In genomic region chr3:147976579-147976978, GRCm38 (mm10) we compare ENCODE assay signal across 26 mouse cellular contexts.
DNase-seq lines count a peak whose midpoint lies in the region; ATAC-seq and TF ChIP-seq lines count a peak whose summit lies in the region.
"Had no signal": no experiment of that assay in that cellular context is flagged by ENCODE, and none has a peak within 500 bp of the region (broad histone marks: within the 10 kb centered on the region; RNA-seq: fewer than 3 reads in every experiment).

No protein-coding gene starts in this region.

- 72% methylated on average over 3 of the region's 3 CpGs for WGBS in forebrain, embryonic 13.5 days
- 79% methylated on average over 3 of the region's 3 CpGs for WGBS in forebrain, embryonic 12.5 days
- WGBS in hindbrain, embryonic 15.5 days, result 76% methylated on average over 3 of the region's 3 CpGs
- WGBS in hindbrain, postnatal 0 days, result 85% methylated on average over 3 of the region's 3 CpGs
- 71% methylated on average over 3 of the region's 3 CpGs for WGBS in midbrain, embryonic 13.5 days
- WGBS in midbrain, postnatal 0 days, result 78% methylated on average over 3 of the region's 3 CpGs
- WGBS in neural tube, embryonic 13.5 days, result 74% methylated on average over 3 of the region's 3 CpGs

- no peaks in the 10 kb centered on the region for H3K9me3 ChIP-seq in forebrain, embryonic 13.5 days (replicated peaks)
- H3K9me3 ChIP-seq in forebrain, embryonic 12.5 days, result no peaks in the 10 kb centered on the region
- H3K9me3 ChIP-seq in hindbrain, embryonic 15.5 days, result no peaks in the 10 kb centered on the region
- no peaks in the 10 kb centered on the region for H3K9me3 ChIP-seq in hindbrain, postnatal 0 days (ENCODE audit: low read length)
- no peaks in the 10 kb centered on the region for H3K9me3 ChIP-seq in midbrain, embryonic 13.5 days
- H3K9me3 ChIP-seq in midbrain, postnatal 0 days (ENCODE audit: low read length), result no peaks in the 10 kb centered on the region
- H3K9me3 ChIP-seq in neural tube, embryonic 13.5 days, result no peaks in the 10 kb centered on the region
- H3K9me3 ChIP-seq: forebrain, embryonic 10.5 days; heart, embryonic 12.5 days; heart, embryonic 15.5 days; hindbrain, embryonic 10.5 days; intestine, embryonic 15.5 days had no signal

- no peaks in the 10 kb centered on the region for H3K36me3 ChIP-seq in forebrain, embryonic 13.5 days (ENCODE audit: poor library complexity, severe bottlenecking)
- H3K36me3 ChIP-seq in forebrain, embryonic 12.5 days (replicated peaks), result no peaks in the 10 kb centered on the region
- H3K36me3 ChIP-seq in hindbrain, embryonic 15.5 days, result no peaks in the 10 kb centered on the region
- no peaks in the 10 kb centered on the region for H3K36me3 ChIP-seq in hindbrain, postnatal 0 days (ENCODE audit: insufficient read depth, low read length)
- no peaks in the 10 kb centered on the region for H3K36me3 ChIP-seq in midbrain, embryonic 13.5 days
- H3K36me3 ChIP-seq in midbrain, postnatal 0 days (ENCODE audit: insufficient read depth, low read length), result no peaks in the 10 kb centered on the region
- H3K36me3 ChIP-seq in neural tube, embryonic 13.5 days, result no peaks in the 10 kb centered on the region
- H3K36me3 ChIP-seq: forebrain, embryonic 10.5 days; heart, embryonic 12.5 days; heart, embryonic 15.5 days; hindbrain, embryonic 10.5 days; intestine, embryonic 15.5 days had no signal

- H3K4me3 ChIP-seq in forebrain, embryonic 13.5 days, result no peak overlapping the region
- no peak overlapping the region for H3K4me3 ChIP-seq in forebrain, embryonic 12.5 days (replicated peaks)
- H3K4me3 ChIP-seq in hindbrain, embryonic 15.5 days, result no peak overlapping the region
- no peak overlapping the region for H3K4me3 ChIP-seq in hindbrain, postnatal 0 days (ENCODE audit: low read length)
- H3K4me3 ChIP-seq in midbrain, embryonic 13.5 days (replicated peaks), result no peak overlapping the region
- H3K4me3 ChIP-seq in midbrain, postnatal 0 days (ENCODE audit: low read depth, low read length), result no peak overlapping the region
- H3K4me3 ChIP-seq in neural tube, embryonic 13.5 days, result no peak overlapping the region
- H3K4me3 ChIP-seq: forebrain, embryonic 10.5 days; gastrocnemius, adult 2 months; heart, embryonic 12.5 days; heart, embryonic 15.5 days; hindbrain, embryonic 10.5 days; intestine, embryonic 15.5 days had no signal

- peaks cover 18% of the 10 kb centered on the region; the same call in 1 of the 2 replicates for H3K4me1 ChIP-seq in forebrain, embryonic 13.5 days
- H3K4me1 ChIP-seq in forebrain, embryonic 12.5 days, result peaks cover 21% of the 10 kb centered on the region
- 0 out of 2 replicates have a peak, but pooled peaks cover 14% of the 10 kb centered on the region for H3K4me1 ChIP-seq in hindbrain, embryonic 15.5 days (replicated peaks)
- H3K4me1 ChIP-seq in hindbrain, postnatal 0 days (ENCODE audit: insufficient read depth, low read length), result 0 out of 2 replicates have a peak, but pooled peaks cover 5% of the 10 kb centered on the region
- H3K4me1 ChIP-seq in midbrain, embryonic 13.5 days (replicated peaks), result peaks cover 28% of the 10 kb centered on the region
- no peaks in the 10 kb centered on the region; the same call in 1 of the 2 replicates for H3K4me1 ChIP-seq in midbrain, postnatal 0 days (ENCODE audit: insufficient read depth, low read length)
- H3K4me1 ChIP-seq in neural tube, embryonic 13.5 days (replicated peaks), result 0 out of 2 replicates have a peak, but pooled peaks cover 8% of the 10 kb centered on the region
- H3K4me1 ChIP-seq: heart, embryonic 12.5 days; heart, embryonic 15.5 days; intestine, embryonic 15.5 days had no signal

- no peak for DNase-seq in hindbrain, postnatal 0 days (ENCODE audit: low spot score)
- no peak for DNase-seq in midbrain, postnatal 0 days (ENCODE audit: low spot score)
- DNase-seq in neural tube, embryonic 10.5 days (ENCODE audit: extremely low spot score, low spot score), result no peak
- DNase-seq: adrenal gland, adult 8-10 months; adrenal gland, postnatal 25 days; cerebellum, adult 11-12 months; cerebellum, adult 8-10 months; cerebellum, postnatal 10 days; cerebellum, postnatal 36 days; gastrocnemius, adult 2 months; gastrocnemius, postnatal 14 days; heart, adult 11 months; heart, postnatal 10 days; heart, postnatal 36 days had no signal

- 0 out of 2 replicates have a peak, but pooled peaks have one; percentile 2 for ATAC-seq in forebrain, embryonic 13.5 days
- ATAC-seq in forebrain, embryonic 12.5 days (ENCODE audit: low FRiP score), result no peak
- peak; percentile 51; the same call in 1 of the 2 replicates for ATAC-seq in hindbrain, embryonic 15.5 days (ENCODE audit: low FRiP score, low read depth)
- ATAC-seq in hindbrain, postnatal 0 days, result no peak
- 0 out of 2 replicates have a peak, but pooled peaks have one; percentile 15 for ATAC-seq in midbrain, embryonic 13.5 days
- no peak for ATAC-seq in midbrain, postnatal 0 days (ENCODE audit: low FRiP score)
- ATAC-seq in neural tube, embryonic 13.5 days (ENCODE audit: low read depth), result peak; percentile 27; the same call in 1 of the 2 replicates
- ATAC-seq: activated CD4-positive, CD25-positive, alpha-beta regulatory T cell, adult 4 months; intestine, embryonic 15.5 days had no signal

- TF ChIP-seq CTCF in hindbrain, postnatal 0 days (IDR thresholded peaks at IDR 0.05; ENCODE audit: low read depth), result no peak
- no peak for TF ChIP-seq CTCF in midbrain, postnatal 0 days (IDR thresholded peaks at IDR 0.05)

- no peak overlapping the region for H3K9ac ChIP-seq in forebrain, embryonic 13.5 days
- H3K9ac ChIP-seq in forebrain, embryonic 12.5 days, result no peak overlapping the region
- no peak overlapping the region for H3K9ac ChIP-seq in hindbrain, embryonic 15.5 days
- H3K9ac ChIP-seq in hindbrain, postnatal 0 days (replicated peaks; ENCODE audit: low read length), result no peak overlapping the region
- H3K9ac ChIP-seq in midbrain, embryonic 13.5 days (replicated peaks), result no peak overlapping the region
- H3K9ac ChIP-seq in midbrain, postnatal 0 days (replicated peaks; ENCODE audit: low read length, poor library complexity, severe bottlenecking), result no peak overlapping the region
- H3K9ac ChIP-seq in neural tube, embryonic 13.5 days, result no peak overlapping the region
- H3K9ac ChIP-seq: forebrain, postnatal 0 days; heart, embryonic 12.5 days; heart, embryonic 15.5 days; intestine, embryonic 15.5 days had no signal

- no peak overlapping the region for H3K27ac ChIP-seq in forebrain, embryonic 13.5 days
- H3K27ac ChIP-seq in forebrain, embryonic 12.5 days, result no peak overlapping the region
- 0 out of 2 replicates have a peak overlapping the region, but pooled peaks have one; percentile 25 for H3K27ac ChIP-seq in hindbrain, embryonic 15.5 days (replicated peaks)
- no peak overlapping the region for H3K27ac ChIP-seq in hindbrain, postnatal 0 days
- peak overlapping the region; percentile 60; the same call in 1 of the 2 replicates for H3K27ac ChIP-seq in midbrain, embryonic 13.5 days
- H3K27ac ChIP-seq in midbrain, postnatal 0 days (ENCODE audit: low read depth, low read length), result no peak overlapping the region
- H3K27ac ChIP-seq in neural tube, embryonic 13.5 days (replicated peaks), result peak overlapping the region; percentile 59; the same call in 1 of the 2 replicates
- H3K27ac ChIP-seq: forebrain, embryonic 10.5 days; gastrocnemius, adult 2 months; heart, embryonic 15.5 days; hindbrain, embryonic 10.5 days; intestine, embryonic 15.5 days had no signal

- no peak overlapping the region for H3K4me2 ChIP-seq in forebrain, embryonic 13.5 days
- H3K4me2 ChIP-seq in forebrain, embryonic 12.5 days, result no peak overlapping the region
- H3K4me2 ChIP-seq in hindbrain, embryonic 15.5 days, result no peak overlapping the region
- H3K4me2 ChIP-seq in hindbrain, postnatal 0 days (ENCODE audit: low read depth, low read length), result no peak overlapping the region
- H3K4me2 ChIP-seq in midbrain, embryonic 13.5 days (replicated peaks), result no peak overlapping the region
- H3K4me2 ChIP-seq in midbrain, postnatal 0 days (ENCODE audit: low read depth, low read length, poor library complexity, severe bottlenecking), result no peak overlapping the region
- H3K4me2 ChIP-seq in neural tube, embryonic 13.5 days, result no peak overlapping the region
- H3K4me2 ChIP-seq: heart, embryonic 12.5 days; heart, embryonic 15.5 days; intestine, embryonic 15.5 days had no signal

- no peaks in the 10 kb centered on the region for H3K27me3 ChIP-seq in forebrain, embryonic 13.5 days
- H3K27me3 ChIP-seq in forebrain, embryonic 12.5 days, result peaks cover 3% of the 10 kb centered on the region; the same call in 1 of the 2 replicates
- H3K27me3 ChIP-seq in hindbrain, embryonic 15.5 days, result no peaks in the 10 kb centered on the region
- no peaks in the 10 kb centered on the region for H3K27me3 ChIP-seq in hindbrain, postnatal 0 days (ENCODE audit: insufficient read depth, low read length)
- H3K27me3 ChIP-seq in midbrain, embryonic 13.5 days, result peaks cover 13% of the 10 kb centered on the region
- H3K27me3 ChIP-seq in midbrain, postnatal 0 days (ENCODE audit: insufficient read depth, low read length), result no peaks in the 10 kb centered on the region
- no peaks in the 10 kb centered on the region for H3K27me3 ChIP-seq in neural tube, embryonic 13.5 days
- H3K27me3 ChIP-seq: heart, embryonic 12.5 days; heart, embryonic 15.5 days; intestine, embryonic 15.5 days had no signal

Comparison
In these comparisons a context has a peak if more than half of its experiments do, and no peak if none do; other contexts are left out.
1. ATAC-seq: peak in forebrain, embryonic 13.5 days (single experiment), hindbrain, embryonic 15.5 days (single experiment), midbrain, embryonic 13.5 days (single experiment) and neural tube, embryonic 13.5 days (single experiment); none in forebrain, embryonic 12.5 days (single experiment), hindbrain, postnatal 0 days (single experiment) and midbrain, postnatal 0 days (single experiment).
2. H3K27ac ChIP-seq: peak in hindbrain, embryonic 15.5 days (single experiment), midbrain, embryonic 13.5 days (single experiment) and neural tube, embryonic 13.5 days (single experiment); none in forebrain, embryonic 13.5 days (single experiment), forebrain, embryonic 12.5 days (single experiment), hindbrain, postnatal 0 days (single experiment) and midbrain, postnatal 0 days (single experiment).